Mouse (Mus musculus) intestine, embryonic 14.5 days (tissue): ENCODE results near the gene Ppp1r3g. TPM values are rescaled to one million over a fixed set of nuclear protein-coding genes. Genes with fewer than 3 reads are reported as not detected.
A peak's percentile ranks its signal among the peaks of the same experiment; 100 is the strongest.

Experiments used
- ATAC-seq: fragments of 200-750 bp; cut with Nextera tagmentation; replicated peaks from 2 replicates; pipeline ENCODE4 v1.8.0; 2017; ENCODE audit warnings: low read depth, moderate number of reproducible peaks, moderate TSS enrichment, moderate library complexity; ENCODE audit not compliant: low FRiP score, low TSS enrichment
- DNase-seq: peaks from one replicate; pipeline ENCODE4 v3.0.0-alpha.2; 2018; ENCODE audit warnings: low spot score
- H3K27ac ChIP-seq: fragments of 300-500 bp; sonication (generic); 2 replicates; pipeline ENCODE4 v1.5.1; 2014; ENCODE audit warnings: low read depth, mild to moderate bottlenecking, control low read depth
- H3K27me3 ChIP-seq: fragments of 300-500 bp; sonication (generic); replicated peaks from 2 replicates; pipeline ENCODE4 v1.6.1; 2014; ENCODE audit warnings: low read length, control low read depth; ENCODE audit not compliant: control insufficient read depth, insufficient read depth
- H3K36me3 ChIP-seq: fragments of 300-500 bp; sonication (generic); 2 replicates; pipeline ENCODE4 v1.6.1; 2014; ENCODE audit warnings: low read length, control low read depth; ENCODE audit not compliant: control insufficient read depth, insufficient read depth
- H3K4me1 ChIP-seq: fragments of 300-500 bp; sonication (generic); replicated peaks from 2 replicates; pipeline ENCODE4 v1.6.1; 2014; ENCODE audit warnings: low read length, control low read depth, mixed read lengths; ENCODE audit not compliant: control insufficient read depth, insufficient read depth
- H3K4me2 ChIP-seq: fragments of 300-500 bp; sonication (generic); 2 replicates; pipeline ENCODE4 v1.6.1; 2014; ENCODE audit warnings: low read length
- H3K4me3 ChIP-seq: fragments of 300-500 bp; sonication (generic); 2 replicates; pipeline ENCODE4 v1.5.1; 2014; ENCODE audit warnings: low read depth, low read length, control low read depth, mixed read lengths
- H3K9ac ChIP-seq: fragments of 300-500 bp; sonication (generic); 2 replicates; pipeline ENCODE4 v1.6.1; 2014; ENCODE audit warnings: mild to moderate bottlenecking, low read length
- H3K9me3 ChIP-seq: fragments of 300-500 bp; sonication (generic); 2 replicates; pipeline ENCODE4 v1.6.1; 2016; ENCODE audit warnings: low read length, control low read depth; ENCODE audit not compliant: control insufficient read depth
- WGBS: fragments of 180-500 bp; shearing (Covaris S2); extraction: QIAGEN DNeasy Blood & Tissue Kit; methylation state at CpG from one replicate; pipeline ENCODE4 v1.1.7; 2014; 5-methylcytosine and 5-hydroxymethylcytosine counted together
- polyA plus RNA-seq: library from polyadenylated mRNA; unstranded; fragments of >200 nt; fragmentation: Nextera tagmentation; extraction: Ambion mirVana; gene quantifications from 2 replicates; pipeline ENCODE4 v1.2.1, GENCODE M21; 2014

Ppp1r3g gene
- polyA plus RNA-seq, 1 experiment from 2014 or later: 0.96 TPM

DNA sequence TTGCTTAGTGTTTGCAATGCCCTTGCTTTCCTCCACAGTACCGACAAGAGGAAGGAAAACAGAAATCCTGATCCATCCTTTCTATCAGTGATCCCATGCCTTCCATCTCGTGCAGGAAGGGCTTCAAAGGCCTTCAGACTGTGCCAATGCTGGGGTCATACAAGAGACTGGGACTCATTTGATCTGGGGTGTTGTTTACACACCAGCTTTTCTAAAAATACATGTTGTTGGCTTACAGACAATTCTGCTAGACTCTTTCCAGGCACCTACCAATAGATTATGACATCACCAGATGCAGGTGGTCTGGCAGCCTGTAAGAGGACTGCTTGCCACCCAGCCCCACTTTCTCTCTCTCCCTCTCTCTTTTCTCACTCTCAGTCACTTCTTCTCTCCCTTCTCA, 51.3 kb downstream of the Ppp1r3g start:
- no peak overlapping the region for H3K9ac ChIP-seq
- H3K9me3 ChIP-seq: no peaks in the 10 kb centered on the region
- H3K4me2 ChIP-seq: no peak overlapping the region
- no peaks in the 10 kb centered on the region for H3K4me1 ChIP-seq
- ATAC-seq (no peak), DNase-seq (no peak)
- WGBS: 71% methylated on average over 2 of the region's 2 CpGs
- no peak overlapping the region for H3K4me3 ChIP-seq
- no peaks in the 10 kb centered on the region for H3K36me3 ChIP-seq
- no peaks in the 10 kb centered on the region for H3K27me3 ChIP-seq
- no peak overlapping the region for H3K27ac ChIP-seq

DNA sequence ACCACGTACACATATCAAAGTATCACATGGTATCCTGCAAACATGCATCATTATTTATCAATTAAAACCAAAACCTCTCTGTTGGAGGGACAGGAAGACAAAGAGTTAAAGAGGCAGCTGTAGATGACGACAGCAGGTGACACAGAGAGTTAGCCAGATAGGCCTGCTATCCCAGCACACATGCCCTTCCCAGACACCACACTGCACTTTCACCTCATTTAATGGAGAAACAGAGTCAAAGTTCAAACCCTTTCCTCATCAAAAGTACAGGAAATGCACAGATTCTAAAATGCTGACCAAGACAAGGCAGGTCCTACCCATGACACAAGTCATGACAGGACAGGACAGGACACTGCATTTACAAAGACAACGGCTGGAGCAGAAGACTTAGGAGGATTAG, 57.0 kb downstream of the Ppp1r3g start:
- ATAC-seq: no peak
- H3K9ac ChIP-seq: no peak overlapping the region
- no peak overlapping the region for H3K4me2 ChIP-seq
- H3K36me3 ChIP-seq: no peaks in the 10 kb centered on the region
- H3K27ac ChIP-seq: no peak overlapping the region
- no peaks in the 10 kb centered on the region for H3K27me3 ChIP-seq
- no peak overlapping the region for H3K4me3 ChIP-seq
- WGBS: 55% methylated on average over 3 of the region's 3 CpGs
- no peak for DNase-seq
- no peaks in the 10 kb centered on the region for H3K9me3 ChIP-seq
- no peaks in the 10 kb centered on the region for H3K4me1 ChIP-seq

GRCm38 (mm10) chr13:36018017-36018416, 59.4 kb downstream of the Ppp1r3g start:
- no peak for DNase-seq
- H3K4me3 ChIP-seq: no peak overlapping the region
- no peak overlapping the region for H3K4me2 ChIP-seq
- no peaks in the 10 kb centered on the region for H3K4me1 ChIP-seq
- H3K36me3 ChIP-seq: no peaks in the 10 kb centered on the region
- no peak overlapping the region for H3K9ac ChIP-seq
- no peak for ATAC-seq
- WGBS: 50% methylated on average over 2 of the region's 2 CpGs
- no peaks in the 10 kb centered on the region for H3K27me3 ChIP-seq
- H3K27ac ChIP-seq: no peak overlapping the region
- H3K9me3 ChIP-seq: no peaks in the 10 kb centered on the region

DNA sequence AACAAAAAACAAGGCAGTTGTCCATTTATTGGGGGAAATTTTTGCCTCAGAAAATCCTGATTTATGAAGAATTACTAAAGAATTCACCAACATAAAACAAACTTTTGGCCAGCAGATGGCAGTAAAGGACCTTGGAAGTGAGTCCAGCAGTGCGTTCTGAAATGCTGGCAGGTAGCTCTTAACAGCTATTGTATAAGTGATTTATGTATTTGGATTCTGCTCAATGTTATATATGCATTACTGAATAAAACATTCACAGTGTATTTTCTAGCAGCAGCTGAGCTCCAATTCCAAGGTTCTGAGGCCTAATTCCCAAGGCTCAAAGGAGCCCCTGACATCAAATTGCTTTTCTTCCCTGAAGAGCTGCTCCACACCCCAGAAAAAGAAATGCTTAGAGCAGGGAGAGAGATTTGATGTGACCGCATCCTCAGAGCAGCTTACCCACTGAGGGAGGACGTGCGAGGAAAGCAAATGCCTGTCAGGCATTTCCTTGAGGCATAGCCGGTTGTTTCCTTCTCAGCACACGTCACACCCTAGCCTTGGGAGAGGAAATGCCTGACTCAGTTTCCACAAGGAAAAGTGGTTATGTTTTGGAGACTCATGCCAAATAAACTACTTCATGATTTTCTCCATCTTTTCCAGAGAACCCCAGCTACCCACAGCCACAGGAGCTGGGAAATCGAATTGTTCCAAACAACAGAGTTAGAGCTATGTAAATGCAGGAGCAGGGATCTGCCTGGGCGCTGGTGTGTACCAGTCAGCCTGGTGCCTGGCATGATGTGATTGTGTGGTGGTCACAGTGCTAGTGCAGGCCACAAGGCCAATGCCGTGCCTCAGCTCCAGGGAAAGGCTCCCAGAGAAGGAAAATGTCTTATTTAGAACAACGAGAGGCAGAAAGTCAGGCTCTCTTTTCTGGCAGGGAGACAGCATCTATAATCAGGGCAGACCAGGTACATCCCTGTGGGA, 61.0 kb downstream of the Ppp1r3g start:
- Histone ChIP-seq H3K27me3 (no peaks in the 10 kb centered on the region), H3K9ac (no peak overlapping the region), H3K27ac (no peak overlapping the region), H3K36me3 (no peaks in the 10 kb centered on the region), H3K9me3 (no peaks in the 10 kb centered on the region), H3K4me1 (no peaks in the 10 kb centered on the region), H3K4me3 (no peak overlapping the region), H3K4me2 (no peak overlapping the region)
- ATAC-seq (no peak), DNase-seq (peak; percentile 65)
- 51% methylated on average over 10 of the region's 10 CpGs for WGBS

Other genes with a start within 250 kb of the Ppp1r3g start
- 29.1 and 33.6 TPM in 2 replicates for gene Rpp40, start 52.5 kb upstream of the Ppp1r3g start, polyA plus RNA-seq
- gene Fars2, start 158.6 kb downstream of the Ppp1r3g start, polyA plus RNA-seq: 37.6 and 40.6 TPM in 2 replicates
- gene Lyrm4, start 158.7 kb downstream of the Ppp1r3g start, polyA plus RNA-seq: 27.4 and 28.5 TPM in 2 replicates